Mouse (Mus musculus) CD4-positive helper T cell, adult 2 months (primary cell): ENCODE measurements at regions not wholly inside any gene's neighbourhood (a gene's known extent, or its start where the extent isn't known, plus 50 kb on each side); places are given as distances from the start of the nearest gene placed in this dataset.

Experiments used
- DNase-seq: peaks from one replicate; pipeline ENCODE4 v3.0.0-alpha.2; 2012; ENCODE audit warnings: low read depth, missing footprints, low spot score

- no peak for DNase-seq
These were observed 277.0 kb upstream of the Acvr2a start for GRCm38 (mm10) chr2:48536930-48537329.

GRCm38 (mm10) chr2:48538668-48539341 is 275.1 kb upstream of the Acvr2a start:
- DNase-seq, result no peak

- no peak for DNase-seq
These were observed 274.3 kb upstream of the Acvr2a start for GRCm38 (mm10) chr2:48539465-48540055.

- no peak for DNase-seq
These were observed 269.5 kb upstream of the Acvr2a start for GRCm38 (mm10) chr2:48544377-48544776.

- no peak for DNase-seq
These were observed 268.8 kb upstream of the Acvr2a start for GRCm38 (mm10) chr2:48545072-48545471.

GRCm38 (mm10) chr2:48545679-48546078 is 268.2 kb upstream of the Acvr2a start:
- DNase-seq, result no peak

GRCm38 (mm10) chr2:48546194-48546593 is 267.7 kb upstream of the Acvr2a start:
- DNase-seq, result no peak

GRCm38 (mm10) chr2:48556600-48556999 is 257.3 kb upstream of the Acvr2a start:
- no peak for DNase-seq

GRCm38 (mm10) chr2:48557123-48557522 is 256.8 kb upstream of the Acvr2a start:
- DNase-seq, result no peak

- DNase-seq, result no peak
These were observed 255.3 kb upstream of the Acvr2a start for GRCm38 (mm10) chr2:48558641-48559040.

- DNase-seq, result no peak
These were observed 250.3 kb upstream of the Acvr2a start for GRCm38 (mm10) chr2:48563636-48564035.

- DNase-seq, result no peak
These were observed 249.7 kb upstream of the Acvr2a start for GRCm38 (mm10) chr2:48564170-48564569.

GRCm38 (mm10) chr2:48567871-48568270 is 246.0 kb upstream of the Acvr2a start:
- no peak for DNase-seq

GRCm38 (mm10) chr2:48586162-48586830 is 227.6 kb upstream of the Acvr2a start:
- no peak for DNase-seq

- no peak for DNase-seq
These were observed 227.1 kb upstream of the Acvr2a start for GRCm38 (mm10) chr2:48586831-48587169.

GRCm38 (mm10) chr2:48589709-48590108 is 224.2 kb upstream of the Acvr2a start:
- no peak for DNase-seq

GRCm38 (mm10) chr2:48597793-48598583 is 215.9 kb upstream of the Acvr2a start:
- DNase-seq, result no peak

- no peak for DNase-seq
These were observed 214.5 kb upstream of the Acvr2a start for GRCm38 (mm10) chr2:48599367-48599766.

GRCm38 (mm10) chr2:48601855-48602254 is 212.1 kb upstream of the Acvr2a start:
- DNase-seq, result no peak

GRCm38 (mm10) chr2:48609466-48609865 is 204.4 kb upstream of the Acvr2a start:
- DNase-seq, result no peak

GRCm38 (mm10) chr2:48612251-48612650 is 201.7 kb upstream of the Acvr2a start:
- DNase-seq, result no peak

GRCm38 (mm10) chr2:48617141-48617699 is 196.7 kb upstream of the Acvr2a start:
- DNase-seq, result no peak
